Mouse (Mus musculus) liver, embryonic 15.5 days (tissue): ENCODE results near the gene Prdm5. TPM values are rescaled to one million over a fixed set of nuclear protein-coding genes. Genes with fewer than 3 reads are reported as not detected.

ENCODE experiments used
- ATAC-seq: fragments of 200-750 bp; cut with Nextera tagmentation; 2 replicates; pipeline ENCODE4 v1.8.0; 2017; ENCODE audit warnings: moderate number of reproducible peaks, mild to moderate bottlenecking, moderate library complexity; ENCODE audit not compliant: insufficient read depth
- H3K27ac ChIP-seq: fragments of 300-500 bp; sonication (generic); replicated peaks from 2 replicates; pipeline ENCODE4 v1.5.1; 2015; ENCODE audit warnings: mild to moderate bottlenecking, inconsistent platforms
- H3K27me3 ChIP-seq: fragments of 300-500 bp; sonication (generic); 2 replicates; pipeline ENCODE4 v1.6.1; 2015; ENCODE audit warnings: mild to moderate bottlenecking, inconsistent platforms
- H3K36me3 ChIP-seq: fragments of 300-500 bp; sonication (generic); replicated peaks from 2 replicates; pipeline ENCODE4 v1.6.1; 2015; ENCODE audit warnings: moderate library complexity, mild to moderate bottlenecking, inconsistent platforms
- H3K4me1 ChIP-seq: fragments of 300-500 bp; sonication (generic); replicated peaks from 2 replicates; pipeline ENCODE4 v1.6.1; 2015; ENCODE audit warnings: inconsistent platforms
- H3K4me2 ChIP-seq: fragments of 300-500 bp; sonication (generic); 2 replicates; pipeline ENCODE4 v1.6.1; 2015; ENCODE audit warnings: moderate library complexity, mild to moderate bottlenecking, inconsistent platforms
- H3K4me3 ChIP-seq: fragments of 300-500 bp; sonication (generic); replicated peaks from 2 replicates; pipeline ENCODE4 v1.5.1; 2015; ENCODE audit warnings: mild to moderate bottlenecking, inconsistent platforms
- H3K9ac ChIP-seq: fragments of 300-500 bp; sonication (generic); 2 replicates; pipeline ENCODE4 v1.6.1; 2015; ENCODE audit warnings: moderate library complexity, mild to moderate bottlenecking, inconsistent platforms
- H3K9me3 ChIP-seq: fragments of 300-500 bp; sonication (generic); replicated peaks from 2 replicates; pipeline ENCODE4 v1.6.1; 2016; ENCODE audit warnings: inconsistent platforms
- WGBS: fragments of 180-500 bp; shearing (Covaris S2); methylation state at CpG from one replicate; pipeline ENCODE4 v1.1.7; 2015; ENCODE audit warnings: mixed read lengths; ENCODE audit not compliant: insufficient replicate concordance; 5-methylcytosine and 5-hydroxymethylcytosine counted together
- polyA plus RNA-seq: library from polyadenylated mRNA; unstranded; fragments of >200 nt; fragmentation: Nextera tagmentation; extraction: Ambion mirVana; gene quantifications from 2 replicates; pipeline ENCODE4 v1.2.1, GENCODE M21; 2015

Prdm5 gene
- polyA plus RNA-seq, 1 experiment from 2014 or later, result 1.5 TPM

- H3K9ac ChIP-seq, result no peak overlapping the region
- WGBS, result 53% methylated on average over 4 of the region's 4 CpGs
- no peak overlapping the region for H3K4me2 ChIP-seq
Observed at GRCm38 (mm10) chr6:65773566-65773965, 5.2 kb upstream of the Prdm5 start.

GRCm38 (mm10) chr6:65779689-65780233, 973 bp downstream of the Prdm5 start:
- Histone ChIP-seq H3K4me2 (0 out of 2 replicates have a peak overlapping the region, but pooled peaks have one; percentile 66), H3K36me3 (no peaks in the 10 kb centered on the region), H3K9ac (no peak overlapping the region), H3K27me3 (peaks cover 8% of the 10 kb centered on the region; the same call in 1 of the 2 replicates), H3K4me3 (no peak overlapping the region; the same call in 1 of the 2 replicates), H3K4me1 (peaks cover 9% of the 10 kb centered on the region; the same call in 1 of the 2 replicates), H3K9me3 (no peaks in the 10 kb centered on the region), H3K27ac (no peak overlapping the region)
- ATAC-seq, result no peak
- 64% methylated on average over 4 of the region's 4 CpGs for WGBS

More at GRCm38 (mm10) chr6:65773566-65773965, 5.2 kb upstream of the Prdm5 start:
- peaks cover under 1% of the 10 kb centered on the region; the same call in 1 of the 2 replicates for H3K27me3 ChIP-seq
- no peaks in the 10 kb centered on the region for H3K36me3 ChIP-seq
- no peak overlapping the region for H3K27ac ChIP-seq
- no peak overlapping the region for H3K4me3 ChIP-seq
- H3K9me3 ChIP-seq, result no peaks in the 10 kb centered on the region
- H3K4me1 ChIP-seq, result 0 out of 2 replicates have a peak, but pooled peaks cover 1% of the 10 kb centered on the region
- no peak for ATAC-seq

GRCm38 (mm10) chr6:65781441-65781840, 2.7 kb downstream of the Prdm5 start:
- Histone ChIP-seq H3K36me3 (no peaks in the 10 kb centered on the region), H3K4me2 (no peak overlapping the region), H3K27ac (no peak overlapping the region), H3K27me3 (peaks cover 8% of the 10 kb centered on the region; the same call in 1 of the 2 replicates), H3K9ac (no peak overlapping the region), H3K4me1 (peaks cover 9% of the 10 kb centered on the region; the same call in 1 of the 2 replicates), H3K4me3 (no peak overlapping the region), H3K9me3 (no peaks in the 10 kb centered on the region)
- WGBS, result 71% methylated on average over 7 of the region's 7 CpGs
- no peak for ATAC-seq

- H3K9me3 ChIP-seq, result no peaks in the 10 kb centered on the region
- 47% methylated on average over 1 of the region's 1 CpGs for WGBS
Observed at GRCm38 (mm10) chr6:65783670-65784069, 4.9 kb downstream of the Prdm5 start.

GRCm38 (mm10) chr6:65792923-65793322, 14.1 kb downstream of the Prdm5 start:
- no peak overlapping the region for H3K9ac ChIP-seq
- no peak overlapping the region for H3K4me3 ChIP-seq
- H3K27me3 ChIP-seq, result no peaks in the 10 kb centered on the region
- no peaks in the 10 kb centered on the region for H3K4me1 ChIP-seq
- no peak for ATAC-seq
- 55% methylated on average over 2 of the region's 2 CpGs for WGBS
- H3K27ac ChIP-seq, result no peak overlapping the region
- no peaks in the 10 kb centered on the region for H3K9me3 ChIP-seq
- no peaks in the 10 kb centered on the region for H3K36me3 ChIP-seq
- no peak overlapping the region for H3K4me2 ChIP-seq

More at GRCm38 (mm10) chr6:65783670-65784069, 4.9 kb downstream of the Prdm5 start:
- Histone ChIP-seq H3K4me2 (no peak overlapping the region), H3K9ac (no peak overlapping the region), H3K36me3 (no peaks in the 10 kb centered on the region), H3K27me3 (peaks cover 7% of the 10 kb centered on the region; the same call in 1 of the 2 replicates), H3K4me1 (peaks cover 6% of the 10 kb centered on the region; the same call in 1 of the 2 replicates), H3K4me3 (no peak overlapping the region), H3K27ac (no peak overlapping the region)
- no peak for ATAC-seq

GRCm38 (mm10) chr6:65796552-65796951, 17.8 kb downstream of the Prdm5 start:
- WGBS, result 58% methylated on average over 3 of the region's 3 CpGs
- H3K9ac ChIP-seq, result no peak overlapping the region
- no peaks in the 10 kb centered on the region for H3K4me1 ChIP-seq
- ATAC-seq, result no peak
- H3K9me3 ChIP-seq, result no peaks in the 10 kb centered on the region
- H3K4me3 ChIP-seq, result no peak overlapping the region
- H3K27me3 ChIP-seq, result no peaks in the 10 kb centered on the region
- H3K36me3 ChIP-seq, result no peaks in the 10 kb centered on the region
- no peak overlapping the region for H3K4me2 ChIP-seq
- no peak overlapping the region for H3K27ac ChIP-seq

- WGBS, result 50% methylated on average over 2 of the region's 2 CpGs
- Histone ChIP-seq H3K36me3 (no peaks in the 10 kb centered on the region), H3K4me3 (no peak overlapping the region), H3K4me1 (no peaks in the 10 kb centered on the region), H3K27ac (no peak overlapping the region), H3K9me3 (no peaks in the 10 kb centered on the region), H3K27me3 (no peaks in the 10 kb centered on the region), H3K9ac (no peak overlapping the region), H3K4me2 (no peak overlapping the region)
- ATAC-seq, result no peak
Observed at GRCm38 (mm10) chr6:65797276-65797675, 18.5 kb downstream of the Prdm5 start.

- Histone ChIP-seq H3K4me3 (no peak overlapping the region), H3K9ac (no peak overlapping the region), H3K4me1 (no peaks in the 10 kb centered on the region), H3K9me3 (no peaks in the 10 kb centered on the region), H3K27ac (no peak overlapping the region), H3K27me3 (no peaks in the 10 kb centered on the region), H3K36me3 (no peaks in the 10 kb centered on the region), H3K4me2 (no peak overlapping the region)
- no peak for ATAC-seq
- WGBS, result 75% methylated on average over 3 of the region's 3 CpGs
Observed at GRCm38 (mm10) chr6:65798390-65798789, 19.6 kb downstream of the Prdm5 start.

- H3K4me1 ChIP-seq, result no peaks in the 10 kb centered on the region
- H3K27ac ChIP-seq, result no peak overlapping the region
- H3K27me3 ChIP-seq, result no peaks in the 10 kb centered on the region
- WGBS, result 47% methylated on average over 3 of the region's 3 CpGs
- no peaks in the 10 kb centered on the region for H3K36me3 ChIP-seq
- H3K4me2 ChIP-seq, result no peak overlapping the region
- no peak for ATAC-seq
- no peak overlapping the region for H3K4me3 ChIP-seq
- H3K9ac ChIP-seq, result no peak overlapping the region
- H3K9me3 ChIP-seq, result no peaks in the 10 kb centered on the region
Observed at GRCm38 (mm10) chr6:65811685-65812084, 32.9 kb downstream of the Prdm5 start.

GRCm38 (mm10) chr6:65818039-65818747, 39.4 kb downstream of the Prdm5 start:
- Histone ChIP-seq H3K4me3 (no peak overlapping the region), H3K27me3 (no peaks in the 10 kb centered on the region), H3K27ac (no peak overlapping the region), H3K9ac (no peak overlapping the region), H3K4me1 (no peaks in the 10 kb centered on the region), H3K9me3 (no peaks in the 10 kb centered on the region), H3K4me2 (no peak overlapping the region), H3K36me3 (no peaks in the 10 kb centered on the region)
- WGBS, result 35% methylated on average over 4 of the region's 4 CpGs
- no peak for ATAC-seq

- Histone ChIP-seq H3K9ac (no peak overlapping the region), H3K4me2 (no peak overlapping the region), H3K4me3 (no peak overlapping the region), H3K9me3 (no peaks in the 10 kb centered on the region), H3K4me1 (no peaks in the 10 kb centered on the region), H3K27ac (no peak overlapping the region), H3K36me3 (no peaks in the 10 kb centered on the region), H3K27me3 (no peaks in the 10 kb centered on the region)
- WGBS, result 49% methylated on average over 1 of the region's 1 CpGs
- ATAC-seq, result no peak
Observed at GRCm38 (mm10) chr6:65828656-65829055, 49.9 kb downstream of the Prdm5 start.
